Mouse (Mus musculus) lung, postnatal 4 days (tissue): Measurements from ENCODE around the gene Smarca2.
"Not testable (repeated sequence)": the region's sequence is repeated elsewhere in the genome, so short reads cannot be mapped to it uniquely, and the experiment has no call there.

Experiments used
- DNase-seq, 2 experiments: peaks; one replicate each; pipeline ENCODE4 v3.0.0; 2021

The Smarca2 gene

GRCm38 (mm10) chr19:26617287-26617686, 12.4 kb downstream of the Smarca2 start:
- no peak for DNase-seq

- DNase-seq: peak; percentile 18 to 60
Observed at GRCm38 (mm10) chr19:26630712-26631235, 25.9 kb downstream of the Smarca2 start.

- DNase-seq: no peak
Observed at GRCm38 (mm10) chr19:26632228-26632627, 27.4 kb downstream of the Smarca2 start.

DNA sequence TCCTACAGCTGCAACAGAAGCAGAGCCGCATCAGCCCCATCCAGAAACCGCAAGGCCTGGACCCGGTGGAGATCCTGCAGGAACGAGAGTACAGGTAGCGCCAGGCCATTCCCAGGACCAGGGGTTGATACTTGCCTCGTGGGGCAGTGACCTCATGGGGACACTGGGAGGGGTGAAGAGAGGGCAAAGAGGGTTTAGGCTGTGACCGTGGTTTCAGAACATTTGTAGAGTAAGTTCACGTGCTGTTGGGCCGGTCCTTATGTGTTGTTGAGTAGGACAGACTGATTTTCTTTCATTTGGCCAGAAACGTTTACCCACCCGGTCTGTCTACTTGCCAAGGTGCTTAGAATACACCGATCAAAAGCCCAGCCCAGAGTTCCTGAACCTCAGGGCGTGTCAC, 35.7 kb downstream of the Smarca2 start:
- DNase-seq: no peak

DNA sequence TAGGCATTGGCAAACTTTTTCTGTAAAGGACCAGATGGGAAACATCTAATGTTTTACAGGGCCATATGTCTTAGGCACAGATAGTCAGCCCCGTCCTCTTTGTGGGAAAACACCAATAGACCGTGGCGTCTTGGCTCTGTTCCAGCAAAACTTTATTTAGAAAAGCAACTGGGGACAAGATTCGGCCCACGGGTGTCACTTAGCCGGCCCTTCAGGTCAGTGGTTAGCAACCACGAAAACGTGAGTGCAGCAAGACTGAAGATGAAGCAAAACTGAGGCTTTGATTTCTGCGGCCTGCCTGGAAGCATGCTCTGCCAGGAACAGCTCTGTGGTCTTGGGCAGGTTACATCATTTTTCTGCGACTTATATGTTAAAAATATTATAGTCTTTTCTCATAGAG, 36.4 kb downstream of the Smarca2 start:
- DNase-seq: no peak

DNA sequence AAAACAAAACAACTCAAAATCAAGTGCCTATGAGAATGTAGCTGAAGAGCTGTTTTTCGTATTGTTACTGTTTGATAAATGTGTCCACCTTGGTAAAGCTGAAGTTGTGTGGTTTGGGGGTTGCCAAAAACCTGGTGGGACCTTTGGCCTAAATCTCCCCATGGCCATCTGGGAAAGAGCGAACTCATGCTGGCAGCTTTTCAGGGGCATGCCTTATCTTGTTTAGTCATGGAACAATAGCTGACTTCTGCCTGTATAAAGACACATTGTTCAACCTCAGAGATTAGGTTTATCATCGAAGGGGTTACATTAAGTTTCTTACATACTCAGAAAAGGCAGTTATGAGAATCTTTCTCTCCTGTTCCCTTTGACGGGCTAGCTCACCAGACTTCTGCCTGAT, 38.2 kb downstream of the Smarca2 start:
- DNase-seq: no peak

DNA sequence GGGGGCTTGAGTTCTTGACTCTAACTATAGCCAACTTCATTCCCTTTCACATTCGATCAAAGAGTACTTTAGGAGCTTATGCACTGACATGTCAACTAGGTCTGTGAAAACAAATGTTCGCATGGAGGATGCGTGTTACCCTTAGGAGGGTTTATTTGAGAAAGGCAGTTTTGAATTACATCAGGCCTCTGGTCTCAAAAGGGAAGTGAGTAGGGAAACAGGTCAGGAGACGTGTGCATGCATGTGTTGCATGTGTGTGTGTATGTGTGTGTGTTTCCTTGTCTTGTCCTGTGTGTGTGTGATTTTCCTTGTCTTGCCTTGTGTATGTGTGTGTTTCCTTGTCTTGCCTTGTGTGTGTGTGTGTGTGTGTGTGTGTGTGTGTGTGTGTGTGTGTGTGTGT, 39.1 kb downstream of the Smarca2 start:
- DNase-seq: no peak

DNA sequence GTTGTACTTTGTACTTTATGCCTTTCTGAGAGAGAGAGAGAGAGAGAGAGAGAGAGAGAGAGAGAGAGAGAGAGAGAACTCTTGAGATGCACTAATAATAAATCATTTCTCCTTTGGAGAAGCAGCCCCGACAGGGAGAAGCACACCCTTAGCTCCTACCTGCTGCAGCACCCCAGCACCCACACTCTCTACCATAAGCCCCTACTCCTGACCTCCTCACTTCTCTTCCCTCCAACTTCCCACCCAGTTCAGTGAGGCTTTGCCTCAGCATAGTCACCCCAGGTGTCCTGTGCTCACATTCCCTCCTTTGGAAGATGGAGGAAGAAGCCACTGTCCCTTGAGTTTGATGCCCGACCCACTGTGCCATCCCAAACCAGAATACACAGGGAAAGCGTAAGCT, 40.2 kb downstream of the Smarca2 start:
- DNase-seq: no peak

GRCm38 (mm10) chr19:26646128-26646527, 41.3 kb downstream of the Smarca2 start:
- peak in 1 of 2 experiments; percentile 13 for DNase-seq

GRCm38 (mm10) chr19:26650585-26651273, 45.9 kb downstream of the Smarca2 start:
- DNase-seq: no peak

GRCm38 (mm10) chr19:26658324-26658723, 53.5 kb downstream of the Smarca2 start:
- no peak for DNase-seq

DNA sequence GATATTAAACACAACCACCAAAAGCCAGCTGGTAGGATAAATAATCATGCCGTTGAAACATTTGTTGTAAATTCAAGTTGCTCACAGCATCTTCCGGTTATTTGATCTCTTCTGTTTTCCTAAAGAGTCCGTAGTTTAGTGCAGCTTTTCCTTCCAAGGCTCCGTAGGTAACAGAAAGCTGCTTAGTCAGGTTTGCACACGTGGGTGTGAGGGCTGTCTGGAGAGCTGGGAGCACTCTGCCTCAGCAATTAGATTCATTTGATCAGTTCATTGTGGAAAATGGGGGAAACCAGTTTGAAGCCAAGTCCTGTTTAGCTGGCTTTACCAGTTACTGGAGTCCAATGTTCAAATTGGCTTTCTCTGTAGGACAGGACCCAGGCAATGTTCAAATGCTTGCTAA, 55.1 kb downstream of the Smarca2 start:
- DNase-seq: no peak

DNA sequence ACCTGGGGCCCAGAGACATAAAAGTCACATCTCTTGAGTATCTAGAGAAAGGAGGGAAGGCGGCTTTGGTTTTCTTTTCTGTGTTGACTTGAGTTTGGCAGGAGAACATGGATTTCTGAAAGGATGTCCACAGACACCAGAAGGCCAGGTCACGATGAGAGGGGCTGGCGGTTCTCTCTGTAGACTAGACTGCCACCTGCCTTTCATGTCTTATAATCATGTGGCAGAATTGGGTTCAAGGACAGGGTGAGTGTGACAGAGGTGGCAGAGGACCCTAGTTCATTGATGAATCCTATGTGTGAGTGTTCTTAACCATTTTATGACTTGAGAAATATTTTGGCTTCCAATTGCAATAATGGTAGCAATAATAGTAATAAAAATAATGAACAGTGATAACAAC, 56.3 kb downstream of the Smarca2 start:
- DNase-seq: no peak

GRCm38 (mm10) chr19:26666303-26666702, 61.5 kb downstream of the Smarca2 start:
- no peak for DNase-seq

GRCm38 (mm10) chr19:26670089-26670488, 65.2 kb downstream of the Smarca2 start:
- no peak for DNase-seq

DNA sequence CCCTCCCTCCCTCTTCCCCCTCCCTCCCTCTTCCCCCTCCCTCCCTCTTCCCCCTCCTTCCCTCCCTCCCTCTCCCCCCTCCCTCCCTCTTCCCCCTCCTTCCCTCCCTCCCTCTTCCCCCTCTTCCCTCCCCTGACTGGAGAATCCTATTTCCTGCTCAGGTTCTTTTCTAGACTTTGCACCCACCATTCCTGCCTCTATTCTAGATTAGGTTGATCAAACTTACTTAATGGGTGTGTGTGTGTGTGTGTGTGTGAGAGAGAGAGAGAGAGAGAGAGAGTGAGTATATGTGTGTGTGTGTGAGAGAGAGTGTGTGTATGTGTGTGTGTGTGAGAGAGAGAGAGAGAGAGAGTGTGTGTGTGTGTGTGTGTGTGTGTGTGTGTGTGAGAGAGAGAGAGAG, 66.6 kb downstream of the Smarca2 start:
- DNase-seq: not testable (repeated sequence)

DNA sequence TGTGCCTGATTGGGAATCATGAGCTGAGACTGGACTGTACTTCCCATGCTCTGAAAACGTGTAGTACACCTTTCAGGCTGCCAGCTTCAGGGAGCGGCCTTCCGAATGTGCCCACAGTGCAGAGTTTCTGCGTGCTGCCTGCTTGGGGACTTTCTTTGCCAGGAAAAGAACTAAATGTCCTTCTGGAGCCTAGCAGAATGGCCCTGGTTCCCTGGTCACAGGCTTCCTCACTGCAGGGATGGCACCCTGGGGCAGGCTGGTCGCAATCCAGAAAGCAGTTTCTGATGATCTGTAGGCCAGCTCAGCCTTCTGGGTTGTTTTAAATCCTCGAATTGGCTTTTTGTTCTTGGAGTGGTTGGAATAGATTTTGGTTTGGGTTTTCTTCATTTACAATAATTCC, 71.1 kb downstream of the Smarca2 start:
- no peak for DNase-seq

- no peak for DNase-seq
Observed at GRCm38 (mm10) chr19:26678543-26678942, 73.7 kb downstream of the Smarca2 start.

DNA sequence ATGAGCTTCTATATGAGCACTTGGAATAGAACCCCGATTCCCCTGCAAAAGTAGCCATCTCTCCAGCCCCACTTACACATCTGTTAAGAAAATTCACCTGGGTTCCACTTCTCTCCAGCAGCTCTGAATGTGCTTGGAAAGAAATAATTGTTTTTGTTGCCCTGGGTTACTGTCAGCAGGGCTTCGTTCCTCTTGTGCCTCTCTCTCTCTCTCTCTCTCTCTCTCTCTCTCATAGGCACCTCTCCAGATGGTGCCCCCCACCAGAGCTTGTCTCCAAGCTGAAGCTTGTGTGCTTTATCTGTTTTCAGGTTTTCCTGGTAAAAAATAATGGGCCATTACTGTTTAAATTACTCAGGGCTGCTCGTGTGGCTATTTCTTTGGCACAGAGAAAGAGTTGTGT, 74.8 kb downstream of the Smarca2 start:
- no peak for DNase-seq

DNA sequence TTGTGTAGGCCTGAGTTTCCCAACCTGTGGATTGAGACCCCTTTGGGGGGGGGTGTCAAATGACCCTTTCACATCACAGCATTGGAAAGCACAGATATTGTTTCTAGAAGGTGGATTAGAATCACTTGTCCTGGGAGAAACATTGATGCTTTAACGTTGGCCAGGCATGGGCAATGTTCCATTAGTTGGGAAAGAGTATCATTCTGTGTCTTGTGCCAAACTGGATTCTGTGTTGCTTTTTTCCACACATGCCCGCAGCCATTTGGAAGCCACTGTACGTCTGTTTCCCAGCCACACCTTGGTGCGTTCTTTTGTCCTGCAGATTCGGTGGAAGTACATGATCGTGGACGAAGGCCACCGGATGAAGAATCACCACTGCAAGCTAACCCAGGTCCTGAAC, 76.7 kb downstream of the Smarca2 start:
- no peak for DNase-seq

DNA sequence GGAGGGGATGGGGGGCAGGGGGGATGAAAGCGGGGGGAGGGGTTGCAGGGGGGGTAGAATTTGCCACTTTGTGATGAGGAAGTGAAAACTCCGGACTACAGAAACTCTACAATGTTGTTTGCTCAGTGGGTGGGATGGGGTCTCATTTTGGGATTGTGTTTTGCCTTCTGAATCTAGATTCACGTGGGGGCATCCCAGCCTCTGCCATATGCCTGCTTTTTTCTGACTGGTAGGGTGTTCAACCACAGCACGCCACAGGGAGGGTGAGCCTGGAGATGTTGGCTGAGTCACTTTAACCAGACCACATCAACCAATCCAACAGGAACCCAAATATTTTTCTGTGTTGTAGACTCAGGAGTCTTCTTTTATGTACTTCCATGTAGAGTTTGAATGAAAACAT, 77.3 kb downstream of the Smarca2 start:
- DNase-seq: no peak

DNA sequence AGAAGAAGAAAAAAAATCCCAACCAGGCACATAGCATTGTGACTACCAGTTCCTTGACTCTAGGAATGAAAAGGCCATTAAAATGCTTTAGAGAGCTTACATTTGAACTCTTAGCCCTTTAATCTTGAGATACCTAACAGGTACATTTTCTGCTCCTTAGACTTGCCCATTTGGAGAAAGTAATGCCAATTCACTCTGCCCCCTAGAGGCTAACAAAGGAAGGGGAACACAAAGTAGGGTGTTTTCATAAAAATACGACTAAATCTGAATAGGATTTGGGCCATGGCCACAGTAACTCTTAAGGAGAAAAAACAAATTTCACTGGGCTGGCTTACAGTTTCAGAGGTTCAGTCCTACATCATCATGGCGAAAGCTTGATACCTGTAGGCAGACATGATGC, 77.9 kb downstream of the Smarca2 start:
- no peak for DNase-seq

GRCm38 (mm10) chr19:26683731-26684130, 78.9 kb downstream of the Smarca2 start:
- no peak for DNase-seq

DNA sequence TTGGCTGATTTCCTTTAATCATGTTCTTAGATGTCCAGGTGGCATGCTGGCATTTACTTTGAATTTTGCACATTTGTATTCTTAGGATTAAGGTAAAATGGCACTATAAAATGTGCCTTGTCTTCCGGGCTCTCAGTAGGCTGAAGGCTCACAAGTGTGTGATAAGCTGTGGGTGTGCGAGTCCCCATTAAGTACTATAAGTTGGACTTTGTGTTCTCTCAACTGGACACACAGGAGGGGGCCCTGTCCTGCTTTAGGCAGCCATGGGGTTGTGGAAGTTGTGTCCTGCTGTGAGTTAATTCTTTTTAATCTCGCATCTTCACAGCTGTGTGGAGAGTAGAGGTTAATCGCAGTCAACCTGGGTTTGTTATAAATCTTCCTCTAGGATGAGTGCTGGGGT, 85.7 kb downstream of the Smarca2 start:
- DNase-seq: no peak

DNA sequence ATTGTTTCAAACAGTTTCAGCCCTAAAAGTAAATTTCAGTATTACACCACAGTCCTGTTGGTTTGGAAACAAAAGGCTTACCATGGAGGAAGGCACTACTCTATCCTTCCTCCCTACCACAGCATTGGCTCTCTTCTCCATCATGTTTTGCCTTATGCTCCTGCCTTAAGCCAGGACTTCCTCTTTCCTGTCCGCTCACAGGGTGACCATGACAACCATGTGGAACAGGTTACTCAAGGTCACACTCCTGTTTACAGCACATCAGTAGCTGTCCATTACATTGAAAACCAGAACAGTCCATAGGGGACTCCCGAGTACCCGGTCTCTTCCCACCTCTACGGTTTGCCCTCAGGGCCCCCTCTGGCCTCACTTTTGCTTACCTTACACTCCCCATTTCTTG, 92.3 kb downstream of the Smarca2 start:
- DNase-seq: no peak
